Mouse (Mus musculus) stomach, postnatal 0 days (tissue): Measurements from ENCODE around the gene Sult2b1. TPM values are rescaled to one million over a fixed set of nuclear protein-coding genes. Genes with fewer than 3 reads are reported as not detected.
A peak's percentile ranks its signal among the peaks of the same experiment; 100 is the strongest.

ENCODE experiments used
- ATAC-seq: fragments of 200-750 bp; cut with Nextera tagmentation; 2 replicates; pipeline ENCODE4 v1.8.0; 2017; ENCODE audit not compliant: low FRiP score, low TSS enrichment
- DNase-seq: peaks from one replicate; pipeline ENCODE4 v3.0.0-alpha.2; 2016; ENCODE audit warnings: low spot score
- H3K27ac ChIP-seq: fragments of 300-500 bp; sonication (generic); replicated peaks from 2 replicates; pipeline ENCODE4 v1.5.1; 2014; ENCODE audit warnings: mild to moderate bottlenecking, control low read depth
- H3K27me3 ChIP-seq: fragments of 300-500 bp; sonication (generic); 2 replicates; pipeline ENCODE4 v1.6.1; 2014; ENCODE audit warnings: low read length; ENCODE audit not compliant: control insufficient read depth, insufficient read depth
- H3K36me3 ChIP-seq: fragments of 300-500 bp; sonication (generic); 2 replicates; pipeline ENCODE4 v1.6.1; 2014; ENCODE audit warnings: low read length, mixed read lengths; ENCODE audit not compliant: control insufficient read depth, insufficient read depth
- H3K4me1 ChIP-seq: fragments of 300-500 bp; sonication (generic); replicated peaks from 2 replicates; pipeline ENCODE4 v1.6.1; 2014; ENCODE audit warnings: antibody characterized with exemption; ENCODE audit not compliant: control insufficient read depth, insufficient read depth
- H3K4me2 ChIP-seq: fragments of 300-500 bp; sonication (generic); replicated peaks from 2 replicates; pipeline ENCODE4 v1.6.1; 2014; ENCODE audit warnings: low read depth, mild to moderate bottlenecking, control low read depth, moderate library complexity
- H3K4me3 ChIP-seq: fragments of 300-500 bp; sonication (generic); 2 replicates; pipeline ENCODE4 v1.5.1; 2014; ENCODE audit warnings: low read depth, low read length, control low read depth
- H3K9ac ChIP-seq: fragments of 300-500 bp; sonication (generic); 2 replicates; pipeline ENCODE4 v1.6.1; 2014; ENCODE audit warnings: mild to moderate bottlenecking, low read length, control low read depth, mixed read lengths
- H3K9me3 ChIP-seq: fragments of 300-500 bp; sonication (generic); 2 replicates; pipeline ENCODE4 v1.6.1; 2016; ENCODE audit warnings: low read length; ENCODE audit not compliant: control insufficient read depth
- CTCF ChIP-seq: IDR thresholded peaks from 2 replicates; pipeline ENCODE4 v1.5.1; 2016; ENCODE audit warnings: antibody characterized with exemption, low read depth, mild to moderate bottlenecking, moderate library complexity
- EP300 ChIP-seq: optimal IDR thresholded peaks from 2 replicates; pipeline ENCODE3; 2016; ENCODE audit warnings: antibody characterized with exemption
- WGBS: fragments of 180-500 bp; shearing (Covaris S2); extraction: QIAGEN DNeasy Blood & Tissue Kit; methylation state at CpG from one replicate; pipeline ENCODE4 v1.1.7; 2014; 5-methylcytosine and 5-hydroxymethylcytosine counted together
- polyA plus RNA-seq: library from polyadenylated mRNA; unstranded; fragments of >200 nt; fragmentation: Nextera tagmentation; extraction: Ambion mirVana; gene quantifications from 2 replicates; pipeline ENCODE4 v1.2.1, GENCODE M21; 2015

The Sult2b1 gene
- polyA plus RNA-seq, 1 experiment from 2014 or later, result 87.1 TPM

- no peaks in the 10 kb centered on the region for H3K27me3 ChIP-seq
- peak; percentile 80 for ATAC-seq
- H3K9ac ChIP-seq, result peak overlapping the region; percentile 87
- peaks cover 13% of the 10 kb centered on the region; the same call in 1 of the 2 replicates for H3K4me1 ChIP-seq
- H3K9me3 ChIP-seq, result no peaks in the 10 kb centered on the region
- H3K4me2 ChIP-seq, result peak overlapping the region; percentile 91
- H3K4me3 ChIP-seq, result peak overlapping the region; percentile 67
- TF ChIP-seq EP300, result peak; percentile 83
- no peak for TF ChIP-seq CTCF
- WGBS, result 10% methylated on average over 14 of the region's 14 CpGs
- peak; percentile 87 for DNase-seq
- peaks cover 28% of the 10 kb centered on the region for H3K36me3 ChIP-seq
- H3K27ac ChIP-seq, result peak overlapping the region; percentile 97
Measured at GRCm38 (mm10) chr7:45714630-45715089, 69.8 kb downstream of the Sult2b1 start.

GRCm38 (mm10) chr7:45713881-45714520, 70.5 kb downstream of the Sult2b1 start:
- ATAC-seq (no peak), DNase-seq (peak; percentile 17)
- no peaks in the 10 kb centered on the region for H3K27me3 ChIP-seq
- H3K27ac ChIP-seq, result peak overlapping the region; percentile 82
- H3K9ac ChIP-seq, result peak overlapping the region; percentile 87
- H3K36me3 ChIP-seq, result peaks cover 27% of the 10 kb centered on the region
- no peaks in the 10 kb centered on the region for H3K9me3 ChIP-seq
- H3K4me3 ChIP-seq, result peak overlapping the region; percentile 67
- H3K4me2 ChIP-seq, result peak overlapping the region; percentile 91
- TF ChIP-seq CTCF (no peak), EP300 (no peak)
- peaks cover 13% of the 10 kb centered on the region for H3K4me1 ChIP-seq
- WGBS, result 58% methylated on average over 6 of the region's 6 CpGs

- peak overlapping the region; percentile 87; the same call in 1 of the 2 replicates for H3K9ac ChIP-seq
- DNase-seq, result peak; percentile 41
- peaks cover 17% of the 10 kb centered on the region for H3K4me1 ChIP-seq
- H3K27ac ChIP-seq, result peak overlapping the region; percentile 82
- peaks cover 27% of the 10 kb centered on the region for H3K36me3 ChIP-seq
- H3K27me3 ChIP-seq, result no peaks in the 10 kb centered on the region
- H3K4me2 ChIP-seq, result peak overlapping the region; percentile 91
- H3K9me3 ChIP-seq, result no peaks in the 10 kb centered on the region
- TF ChIP-seq CTCF (no peak), EP300 (no peak)
- peak overlapping the region; percentile 67; the same call in 1 of the 2 replicates for H3K4me3 ChIP-seq
- WGBS, result 80% methylated on average over 16 of the region's 16 CpGs
- no peak for ATAC-seq
Measured at GRCm38 (mm10) chr7:45713396-45713795, 71.1 kb downstream of the Sult2b1 start.

- Histone ChIP-seq H3K9me3 (no peaks in the 10 kb centered on the region), H3K4me3 (no peak overlapping the region), H3K9ac (no peak overlapping the region), H3K27ac (no peak overlapping the region; the same call in 1 of the 2 replicates), H3K4me2 (no peak overlapping the region), H3K4me1 (peaks cover 20% of the 10 kb centered on the region), H3K27me3 (no peaks in the 10 kb centered on the region), H3K36me3 (peaks cover 27% of the 10 kb centered on the region)
- TF ChIP-seq CTCF, result no peak
- no peak for TF ChIP-seq EP300
- ATAC-seq, result peak; percentile 57
- DNase-seq, result peak; percentile 94
- 78% methylated on average over 19 of the region's 21 CpGs for WGBS
Measured at GRCm38 (mm10) chr7:45712022-45712757, 72.3 kb downstream of the Sult2b1 start.

- Histone ChIP-seq H3K27ac (no peak overlapping the region), H3K4me2 (no peak overlapping the region), H3K4me1 (peaks cover 19% of the 10 kb centered on the region), H3K9me3 (no peaks in the 10 kb centered on the region), H3K36me3 (peaks cover 27% of the 10 kb centered on the region), H3K9ac (no peak overlapping the region), H3K4me3 (no peak overlapping the region), H3K27me3 (no peaks in the 10 kb centered on the region)
- DNase-seq (no peak), ATAC-seq (no peak)
- 88% methylated on average over 23 of the region's 24 CpGs for WGBS
- TF ChIP-seq EP300 (no peak), CTCF (no peak)
Measured at GRCm38 (mm10) chr7:45711316-45712021, 73.0 kb downstream of the Sult2b1 start.
